Mouse (Mus musculus) cerebellum, adult 9-10 months (tissue): ENCODE measurements around the gene Slfn9.
"Not testable (repeated sequence)": the region's sequence is repeated elsewhere in the genome, so short reads cannot be mapped to it uniquely, and the experiment has no call there.

Experiments
- DNase-seq: peaks from one replicate; pipeline ENCODE4 v3.0.0; 2022

The Slfn9 gene

GRCm38 (mm10) chr11:82954631-82955030 lies 37.0 kb downstream of the Slfn9 start:
- DNase-seq, result no peak

GRCm38 (mm10) chr11:82952612-82953542 lies 38.8 kb downstream of the Slfn9 start:
- no peak for DNase-seq

- no peak for DNase-seq
Observed at GRCm38 (mm10) chr11:82951865-82952611, 39.6 kb downstream of the Slfn9 start.

- DNase-seq, result no peak
Observed at GRCm38 (mm10) chr11:82950736-82951481, 40.7 kb downstream of the Slfn9 start, which contains the start of gene Slfn5. TSS of gene Slfn5 (plus strand) at chr11:82951349.

- no peak for DNase-seq
Observed at GRCm38 (mm10) chr11:82949036-82949435, 42.6 kb downstream of the Slfn9 start.

- DNase-seq, result no peak
Observed at GRCm38 (mm10) chr11:82947457-82947856, 44.2 kb downstream of the Slfn9 start.

- no peak for DNase-seq
Observed at GRCm38 (mm10) chr11:82945636-82946035, 46.0 kb downstream of the Slfn9 start.

- DNase-seq, result no peak
Observed at GRCm38 (mm10) chr11:82943336-82943735, 48.3 kb downstream of the Slfn9 start.

GRCm38 (mm10) chr11:82933186-82933585 lies 58.4 kb downstream of the Slfn9 start:
- no peak for DNase-seq

- DNase-seq, result not testable (repeated sequence)
Observed at GRCm38 (mm10) chr11:82931671-82932450, 59.8 kb downstream of the Slfn9 start.

GRCm38 (mm10) chr11:82931161-82931560 lies 60.5 kb downstream of the Slfn9 start:
- not testable (repeated sequence) for DNase-seq

GRCm38 (mm10) chr11:82930391-82930955 lies 61.2 kb downstream of the Slfn9 start:
- not testable (repeated sequence) for DNase-seq

GRCm38 (mm10) chr11:82929633-82929950 lies 62.0 kb downstream of the Slfn9 start:
- no peak for DNase-seq

- no peak for DNase-seq
Observed at GRCm38 (mm10) chr11:82928897-82929632, 62.6 kb downstream of the Slfn9 start.
